Mouse (Mus musculus): ENCODE results near the gene Cdh12.

GRCm38 (mm10) chr15:21269856-21270255 is 820.8 kb downstream of the Cdh12 start:
- TF ChIP-seq POLR2A (IDR thresholded peaks at IDR 0.05; ENCODE audit: insufficient read depth, low read depth, low read length) (no peak), CTCF (IDR thresholded peaks at IDR 0.05) (no peak), EP300 (IDR thresholded peaks at IDR 0.05; ENCODE audit: insufficient read depth, low read depth, low read length) (no peak)
